Mouse (Mus musculus) urinary bladder, postnatal 10 days (tissue): Measurements from ENCODE around the gene Scube1.

Source experiments
- DNase-seq: peaks from one replicate; pipeline ENCODE4 v3.0.0; 2022; ENCODE audit warnings: low spot score

Gene Scube1

DNA sequence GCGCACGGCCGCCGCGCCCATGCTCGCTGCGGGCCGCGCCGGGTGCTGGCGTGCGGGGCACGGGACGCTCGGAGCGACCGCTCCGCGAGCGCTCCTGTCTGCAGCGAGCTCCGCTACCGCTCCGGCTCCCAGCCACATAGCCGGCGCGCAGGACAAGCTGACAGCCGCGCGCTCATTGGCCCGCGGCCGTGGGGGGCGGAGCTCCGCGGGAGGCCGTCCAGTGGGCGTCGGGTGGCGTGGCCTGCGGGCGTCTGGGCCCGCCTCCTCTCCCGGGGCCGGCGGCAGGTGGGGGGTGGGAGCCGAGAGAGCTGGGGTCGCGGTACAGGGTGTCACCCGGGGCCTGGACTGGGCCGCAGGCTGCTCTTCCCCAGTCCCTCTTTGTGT lies at the start of gene Scube1:
Gene Scube1 (minus strand): TSS at position 136 of the 384 bp plus-strand sequence.
- peak; percentile 41 for DNase-seq

DNA sequence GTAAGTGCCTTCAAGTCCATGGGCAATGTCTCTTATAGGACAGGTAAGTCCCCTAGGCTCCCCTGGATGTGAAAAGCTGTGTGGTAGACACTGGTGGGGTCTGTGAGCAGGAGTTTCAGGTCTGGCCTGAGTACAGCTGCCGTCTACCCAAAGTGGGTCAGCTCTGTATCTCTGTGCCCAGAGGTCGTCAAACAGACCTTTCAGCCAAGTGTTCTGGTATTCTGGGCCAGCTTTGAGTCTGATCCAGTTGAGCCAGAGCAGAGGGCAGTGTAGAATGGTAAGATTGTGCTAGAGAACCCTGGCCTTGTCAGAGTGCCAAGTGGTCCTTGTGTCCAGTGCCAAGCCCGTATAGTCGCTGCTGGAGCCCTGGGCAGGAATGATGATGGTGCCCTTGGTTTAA lies 48.1 kb upstream of the Scube1 start:
- DNase-seq: no peak

DNA sequence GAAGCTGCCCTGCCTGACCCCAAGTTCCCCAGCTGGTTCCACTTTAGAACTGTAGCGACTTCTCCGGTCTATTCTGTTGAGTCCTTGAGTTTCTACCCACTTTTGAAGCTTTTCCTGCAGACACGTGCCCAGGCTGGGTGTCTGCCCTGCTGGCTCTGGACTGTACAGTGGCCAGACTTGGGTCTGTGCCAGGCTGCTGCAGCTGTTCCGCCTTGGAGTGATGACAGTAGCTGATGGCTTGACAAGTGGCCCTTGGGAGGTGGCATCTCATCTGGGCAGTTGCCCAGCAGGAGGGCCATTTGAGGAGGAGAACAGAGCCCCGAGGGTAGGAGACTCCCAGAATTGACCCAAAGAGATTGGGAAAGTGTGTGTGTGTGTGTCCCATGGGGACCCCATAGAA lies 47.6 kb upstream of the Scube1 start:
- no peak for DNase-seq

DNA sequence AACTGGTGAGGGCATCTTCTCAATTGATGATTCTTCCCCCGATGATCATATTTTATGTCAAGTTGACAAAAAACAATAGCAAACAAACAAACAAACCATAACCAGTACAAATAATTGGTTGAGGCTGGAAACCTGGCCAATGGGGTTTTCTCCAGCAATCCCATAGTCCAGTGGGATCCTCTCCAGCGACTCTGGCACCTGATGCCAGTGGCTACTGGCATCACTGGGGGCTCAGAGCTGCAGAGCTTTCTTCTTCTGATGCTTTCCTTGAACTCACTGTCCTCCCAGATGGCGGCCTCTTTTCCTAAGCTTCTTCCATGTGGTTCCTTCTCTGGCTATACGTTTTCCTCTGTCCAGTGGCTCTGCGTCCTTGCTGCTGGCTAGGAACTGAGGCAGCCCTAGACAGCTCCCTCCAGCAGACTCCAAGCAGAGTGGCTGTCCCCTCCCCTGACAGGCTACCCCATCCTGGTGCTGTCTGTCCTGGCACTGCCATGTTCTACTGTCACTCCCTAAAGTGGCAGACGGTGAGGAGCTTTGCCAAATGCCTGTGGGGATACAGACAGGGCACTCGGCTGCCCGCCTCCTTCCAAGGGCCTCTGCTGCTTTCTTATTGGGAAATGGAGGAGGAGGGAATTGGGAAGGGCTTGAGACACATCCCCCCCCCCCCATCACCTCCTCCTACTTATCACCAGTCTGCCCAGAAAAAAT lies 46.7 kb upstream of the Scube1 start:
- DNase-seq: no peak

DNA sequence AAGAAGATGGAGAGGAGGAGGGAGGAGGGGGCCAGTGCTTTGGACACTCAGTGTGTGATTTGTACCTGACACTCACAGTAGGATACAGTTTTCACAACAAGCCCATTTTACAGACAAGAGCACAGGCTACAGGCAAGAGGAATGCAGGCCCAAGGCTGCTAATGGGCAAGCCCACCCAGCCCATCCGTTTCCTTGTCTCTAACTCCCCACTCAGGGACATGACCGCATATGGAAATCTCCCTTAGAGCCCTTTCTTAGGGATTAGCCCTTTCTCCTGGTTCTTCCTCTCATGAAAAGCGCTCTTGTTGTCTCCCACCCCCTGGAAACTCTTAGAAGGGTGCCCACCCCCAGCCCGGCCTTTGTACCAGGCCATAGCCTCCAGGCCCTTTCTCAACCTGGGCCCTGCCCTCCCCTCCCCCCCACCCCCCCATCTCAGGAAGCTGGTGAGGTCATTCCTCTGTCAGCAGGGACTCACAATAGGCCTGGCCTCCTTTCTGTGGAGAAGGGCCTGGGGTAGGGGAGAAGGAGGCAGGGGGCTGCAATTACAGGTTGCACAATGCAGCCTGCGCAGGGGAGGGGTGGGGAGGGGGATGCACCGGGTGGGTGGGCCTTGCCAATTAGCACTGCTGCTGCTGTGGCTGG lies 40.7 kb upstream of the Scube1 start:
- DNase-seq: no peak

DNA sequence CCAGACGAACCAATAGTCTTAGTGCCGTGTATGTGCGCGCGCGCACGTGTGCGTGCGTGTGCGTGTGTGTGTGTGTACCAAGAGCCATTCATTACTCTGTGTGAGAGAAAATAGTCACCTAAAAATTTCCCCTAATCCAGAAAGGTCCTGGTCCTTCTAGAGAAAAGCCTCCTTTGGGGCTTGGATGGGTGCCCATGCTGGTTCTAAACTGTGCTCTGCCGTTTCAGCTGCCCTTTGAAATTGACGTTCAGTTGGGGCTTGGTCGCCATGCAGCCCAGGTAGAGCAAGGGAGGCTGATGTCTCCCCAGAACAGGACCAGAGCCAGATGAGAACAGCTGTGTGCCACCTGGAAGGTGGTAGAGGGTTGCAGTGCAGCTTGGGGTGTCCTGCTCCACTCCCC lies 36.7 kb upstream of the Scube1 start:
- no peak for DNase-seq

DNA sequence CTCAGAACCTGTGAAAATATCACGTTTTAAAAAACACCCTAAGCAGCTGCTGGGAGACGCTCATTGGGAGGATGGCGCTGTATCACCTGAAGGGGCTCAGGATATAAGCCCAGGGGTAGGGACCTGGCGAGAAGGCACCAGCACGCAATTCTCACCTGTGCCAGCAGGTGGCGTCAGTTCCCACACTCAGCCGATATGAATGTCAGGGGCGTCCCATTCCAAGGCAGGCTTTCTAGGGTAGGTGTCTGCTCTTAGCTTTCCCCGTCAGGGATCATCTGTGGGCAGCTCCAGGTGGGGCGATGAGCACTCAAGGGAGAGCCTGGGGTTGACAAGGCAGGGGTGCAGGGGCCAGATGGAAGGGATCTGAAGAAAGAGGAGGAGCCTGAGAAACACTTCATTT lies 35.9 kb upstream of the Scube1 start:
- no peak for DNase-seq

DNA sequence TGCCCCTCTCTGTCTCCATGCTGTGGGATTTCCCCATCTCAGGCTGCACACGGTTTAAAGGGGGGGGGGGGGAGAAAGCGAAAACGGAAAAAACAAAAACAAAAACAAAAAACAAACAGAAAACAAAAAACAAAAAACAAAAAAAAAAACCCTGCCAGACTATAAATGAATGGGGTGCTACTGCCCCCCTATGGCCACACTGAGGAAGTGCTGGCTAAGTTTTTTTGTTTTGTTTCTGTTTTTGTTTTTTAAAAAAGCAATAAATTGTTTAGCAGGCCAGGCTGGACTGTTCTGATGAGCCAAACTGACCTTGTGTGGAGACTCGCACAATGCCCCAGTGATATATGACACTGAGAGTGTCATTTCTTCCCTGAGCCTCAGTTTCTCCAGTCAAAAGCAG lies 34.1 kb upstream of the Scube1 start:
- no peak for DNase-seq

DNA sequence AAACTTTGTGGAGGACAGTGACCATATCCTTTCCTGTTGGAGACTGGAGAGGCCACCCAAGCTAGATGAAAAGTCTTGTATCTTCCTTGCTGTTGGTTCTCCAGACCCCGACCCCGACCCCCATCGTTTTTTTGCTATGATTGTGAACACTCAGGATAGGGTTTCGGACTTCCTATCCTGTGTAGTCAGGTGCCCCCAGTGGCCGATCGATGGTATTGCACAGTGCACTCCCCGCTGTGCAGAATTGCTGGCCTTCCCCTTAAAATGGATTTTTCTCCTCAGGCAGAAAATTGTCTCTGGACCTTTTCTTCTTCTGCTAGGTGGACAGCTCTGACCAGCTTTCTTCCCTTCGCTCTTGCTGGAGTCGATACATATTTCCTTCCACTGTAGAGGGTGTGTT lies 31.9 kb upstream of the Scube1 start:
- DNase-seq: no peak

DNA sequence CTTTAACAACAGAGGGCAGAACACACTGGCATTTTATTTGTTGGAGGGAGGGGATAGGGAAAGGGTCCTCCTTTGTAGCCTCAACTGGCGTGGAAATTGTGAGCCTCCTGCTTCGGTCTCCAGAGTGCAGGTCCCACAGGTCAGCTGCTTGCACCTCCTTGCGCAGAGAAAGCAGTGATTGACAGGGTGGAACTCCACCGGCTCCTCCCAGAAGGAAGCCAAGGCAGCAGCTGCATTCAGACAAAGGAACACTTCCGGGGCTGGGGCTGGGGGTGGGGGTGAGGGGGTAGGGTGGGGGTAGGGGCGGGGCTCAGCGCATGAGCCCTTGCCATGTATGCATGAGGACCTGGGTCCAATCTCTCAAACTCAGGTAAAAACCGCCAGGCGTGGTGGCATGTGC lies 24.6 kb upstream of the Scube1 start:
- no peak for DNase-seq

DNA sequence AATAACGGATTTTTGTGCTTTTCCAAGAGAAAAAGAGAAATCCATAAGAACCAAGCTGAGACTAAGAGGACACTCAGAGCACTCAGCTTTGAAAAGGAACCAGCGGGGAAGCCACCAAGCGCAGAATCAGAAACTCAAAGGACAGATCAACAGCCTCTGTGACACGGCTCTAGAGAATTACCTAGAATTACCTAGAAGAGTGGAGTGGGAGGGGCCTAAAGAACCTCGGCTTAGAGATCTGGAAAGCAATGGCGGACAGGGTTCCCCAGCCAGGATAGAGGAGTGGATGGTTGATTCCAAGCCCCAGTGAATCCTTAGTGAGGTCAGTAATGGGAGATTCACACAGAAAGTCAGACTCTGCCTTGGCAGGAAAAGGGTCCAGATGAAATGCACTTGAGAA lies 24.2 kb upstream of the Scube1 start:
- DNase-seq: no peak

DNA sequence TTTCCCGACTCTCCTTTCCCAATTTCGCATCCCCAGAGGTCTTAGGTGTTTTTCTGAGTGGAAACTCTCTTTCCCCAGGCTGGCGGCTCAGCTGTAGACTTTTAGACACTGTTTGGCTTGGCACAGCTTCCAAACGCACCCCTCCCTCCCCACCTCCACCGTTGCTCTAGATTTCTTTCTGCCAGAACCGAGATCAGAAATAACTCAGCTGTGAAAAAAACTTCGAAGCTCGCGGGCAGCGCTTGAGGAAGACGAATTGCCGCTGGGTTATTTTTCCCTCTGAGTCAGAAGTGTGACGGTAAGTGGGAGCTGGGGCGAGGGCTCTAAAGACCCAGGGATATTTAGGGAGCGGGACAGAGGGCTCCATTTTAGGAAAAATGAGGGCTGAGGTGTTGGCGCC lies 21.5 kb upstream of the Scube1 start:
- no peak for DNase-seq

DNA sequence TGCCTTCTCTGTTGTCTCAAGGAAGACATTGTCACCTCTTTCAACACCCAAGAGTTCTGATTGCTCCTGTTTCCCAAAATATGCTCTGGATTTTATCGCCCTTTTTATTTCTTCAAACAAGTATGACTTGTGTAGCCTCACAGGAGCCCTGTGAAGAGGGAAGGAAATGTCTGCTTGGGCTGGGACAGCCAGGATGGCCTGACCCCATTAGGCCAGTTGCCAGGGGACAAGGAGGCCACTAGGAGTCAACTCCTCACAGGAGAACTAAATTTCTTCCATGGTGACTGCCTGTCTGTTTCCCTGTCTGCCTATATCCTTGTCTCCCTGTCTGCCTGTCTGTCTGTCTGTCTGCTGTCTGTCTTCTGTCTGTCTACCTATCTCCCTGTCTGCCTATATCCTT lies 17.2 kb upstream of the Scube1 start:
- no peak for DNase-seq

DNA sequence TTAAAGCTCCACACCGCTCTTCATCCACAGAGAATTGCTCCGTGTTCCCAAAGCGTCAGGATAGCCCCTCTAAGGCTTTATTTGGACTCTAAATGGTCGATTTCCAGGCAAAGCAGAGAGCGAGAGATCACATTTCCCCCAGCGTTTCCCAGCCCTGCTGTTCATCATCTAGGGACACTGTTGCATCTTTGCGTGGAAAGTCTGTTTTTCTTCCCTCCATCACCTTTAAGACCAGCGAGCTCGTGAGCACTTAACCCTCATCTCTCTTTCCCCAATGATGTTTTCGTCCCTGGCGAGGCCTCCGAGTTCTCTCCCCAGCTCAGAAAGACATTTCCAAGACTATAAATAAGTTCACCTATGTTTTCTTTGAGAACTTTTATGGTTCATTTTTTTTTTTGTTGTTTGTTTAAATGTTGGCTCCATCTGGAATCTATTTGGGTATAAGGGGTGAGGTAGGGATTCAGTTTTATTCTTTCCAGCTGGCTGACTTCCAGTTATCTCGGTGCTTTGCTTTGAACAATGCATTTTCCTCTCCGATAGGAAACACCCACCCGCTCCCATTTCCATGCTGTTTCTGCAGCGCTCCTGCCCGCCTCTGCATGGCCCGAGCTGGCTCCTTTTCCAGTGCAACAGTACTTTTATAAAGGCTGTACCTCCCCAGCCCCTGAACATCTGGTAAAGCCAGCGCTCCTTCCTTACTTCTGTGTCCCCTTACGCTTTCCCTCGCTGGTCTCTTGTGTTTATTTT lies 16.0 kb upstream of the Scube1 start:
- DNase-seq: no peak

DNA sequence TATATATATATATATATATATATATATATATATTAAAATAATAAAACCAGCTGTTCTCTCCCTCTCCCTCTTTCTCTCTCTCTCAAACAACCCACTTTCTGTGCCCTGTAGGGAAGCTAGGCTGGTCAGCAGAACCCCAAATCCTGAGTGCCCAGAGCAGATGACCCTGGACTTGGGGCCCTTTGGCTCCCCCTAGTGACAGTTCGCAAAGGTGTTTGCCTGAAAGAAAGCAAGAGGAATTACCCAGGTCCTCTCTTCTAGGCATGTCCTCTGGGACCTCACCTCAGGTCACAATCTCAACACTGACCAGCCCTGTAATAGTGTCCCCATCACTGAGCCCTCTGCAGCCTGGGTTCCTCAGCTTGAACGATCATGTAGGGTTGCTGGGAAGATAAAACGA lies 2.8 kb upstream of the Scube1 start:
- no peak for DNase-seq

DNA sequence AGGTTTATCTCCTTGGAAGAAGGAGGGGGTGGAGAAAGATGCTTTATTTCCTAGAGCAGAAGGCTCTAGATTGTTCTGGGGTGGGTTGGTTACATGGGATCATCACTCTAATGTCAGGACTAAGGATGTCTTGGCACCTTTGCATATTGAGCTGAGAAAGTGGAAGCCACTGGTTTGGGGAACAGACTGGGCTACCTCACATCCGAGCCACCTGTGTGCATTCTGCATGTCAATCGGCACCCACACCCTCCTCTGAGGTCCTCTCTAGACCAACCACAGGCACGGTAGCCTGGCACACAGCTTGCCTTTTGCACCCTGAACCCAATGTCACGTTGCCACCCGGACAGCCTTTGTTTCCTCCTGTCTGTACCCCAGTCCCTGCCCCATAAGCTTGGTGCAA lies 1.9 kb upstream of the Scube1 start:
- no peak for DNase-seq

DNA sequence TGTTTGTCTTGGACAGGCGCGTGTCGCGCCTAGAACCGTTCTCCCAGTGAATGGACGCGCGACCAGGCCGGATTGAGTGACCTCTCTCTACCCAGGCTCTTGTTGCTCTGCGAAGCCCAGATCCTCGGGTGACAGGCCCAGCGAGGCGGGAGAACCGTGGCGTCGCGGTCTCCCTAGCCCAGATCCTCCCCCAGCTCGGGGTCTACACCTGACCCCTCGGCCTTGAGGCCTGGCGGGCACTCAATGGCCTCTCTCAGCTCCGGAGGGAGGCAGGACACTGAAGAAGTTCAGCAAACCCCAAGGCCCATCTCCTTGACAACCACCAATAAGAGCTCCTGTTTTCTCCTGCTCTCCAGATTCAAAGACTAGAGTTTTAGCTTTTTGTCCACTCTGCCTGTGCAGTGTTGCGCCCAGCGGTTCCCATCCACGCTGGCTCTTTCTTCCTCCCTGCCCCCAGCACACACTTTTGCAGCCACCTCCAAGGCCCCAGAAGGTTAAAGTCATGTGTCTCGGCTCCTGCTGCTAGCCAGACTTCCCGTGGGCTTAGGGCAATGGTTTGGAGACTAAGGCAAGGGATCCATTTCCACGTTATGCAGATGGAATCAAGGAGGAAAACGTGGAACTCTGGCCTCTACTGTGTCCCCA lies 857 bp upstream of the Scube1 start:
- no peak for DNase-seq

DNA sequence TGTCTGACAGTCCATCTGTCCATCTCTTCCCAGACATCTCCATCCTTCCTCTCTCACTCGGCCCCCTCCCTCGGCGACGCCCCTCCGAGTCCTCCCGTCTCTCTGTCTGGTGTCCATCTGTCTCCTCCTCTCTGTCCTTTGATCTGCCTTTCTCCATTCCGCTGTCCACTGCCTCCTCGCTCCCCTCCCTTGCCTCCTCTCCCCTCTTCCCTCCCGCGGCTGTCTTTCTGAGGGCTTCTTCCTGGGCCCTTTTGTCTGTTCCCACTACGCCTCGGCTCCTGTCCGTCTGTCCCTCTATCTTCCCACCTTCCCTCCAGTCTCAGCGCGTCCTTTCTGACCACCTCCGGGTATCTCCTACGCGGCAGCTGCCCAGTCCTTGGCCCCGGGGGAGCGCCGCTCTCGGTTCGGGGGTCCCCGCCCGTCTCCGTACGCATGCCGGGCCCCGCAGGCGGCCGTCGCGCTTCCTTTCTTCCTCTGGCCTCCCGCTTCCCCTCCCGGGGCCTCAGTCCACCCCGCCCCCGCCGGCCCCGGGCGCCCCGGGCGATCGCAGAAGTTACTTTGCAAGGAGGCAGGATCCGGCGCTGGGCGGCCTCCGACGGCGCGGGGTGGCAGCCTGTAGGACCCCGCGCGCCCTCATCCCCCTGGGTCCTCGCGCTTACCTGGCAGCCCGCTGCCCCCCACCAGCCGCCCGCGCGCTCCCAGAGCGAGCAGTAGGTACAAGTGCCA lies 498 bp downstream of the Scube1 start:
- no peak for DNase-seq

DNA sequence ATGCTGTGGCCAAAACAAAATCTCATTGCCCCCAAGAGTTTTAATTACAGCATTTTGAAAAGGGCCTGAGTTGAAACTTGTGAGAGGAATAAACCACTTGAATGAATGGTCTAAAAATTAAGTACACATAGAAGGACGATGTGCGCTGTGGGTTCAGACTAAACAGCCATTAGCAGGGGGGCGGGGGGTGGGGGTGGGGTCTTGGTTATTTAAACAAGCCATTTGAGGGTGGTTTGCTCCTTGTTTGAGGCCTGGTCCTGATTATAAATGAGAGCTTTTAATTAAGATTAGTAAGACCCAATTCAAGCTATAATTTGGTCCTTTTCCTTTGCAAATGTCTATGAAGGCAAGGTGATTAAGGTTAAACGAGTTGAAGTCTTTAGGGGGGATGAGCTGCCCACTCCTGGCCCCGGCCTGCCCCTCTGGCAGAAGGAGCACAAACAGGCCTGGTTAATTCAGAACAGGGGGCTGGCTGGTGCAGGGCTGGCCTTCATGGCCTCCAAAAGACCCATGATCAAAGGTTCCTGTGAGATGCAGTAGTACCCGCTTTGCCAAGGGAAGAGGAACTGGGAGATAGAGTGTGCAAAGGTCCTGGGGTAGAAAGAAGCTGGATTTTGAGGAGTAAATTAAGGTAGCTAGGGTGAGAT lies 9.1 kb downstream of the Scube1 start:
- no peak for DNase-seq

DNA sequence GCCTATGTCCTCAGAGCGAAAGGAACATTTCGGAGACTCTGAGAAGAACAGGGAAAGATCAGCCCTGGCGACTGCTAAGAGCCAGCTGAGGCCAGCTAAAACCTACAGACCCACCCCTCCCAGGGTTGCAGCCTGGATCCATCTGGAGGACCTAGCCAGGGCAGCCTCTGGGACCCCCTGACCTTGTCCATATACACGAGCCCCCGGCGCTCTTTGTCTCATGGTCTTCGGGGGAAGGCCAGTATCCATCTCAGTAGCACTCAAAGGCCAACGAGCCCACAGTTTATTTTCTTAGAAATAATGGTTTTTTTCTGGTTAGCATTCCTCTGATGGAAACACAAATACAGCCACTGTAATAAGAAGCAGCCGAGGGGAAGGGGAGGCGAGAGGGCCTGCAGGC lies 12.0 kb downstream of the Scube1 start:
- DNase-seq: no peak

DNA sequence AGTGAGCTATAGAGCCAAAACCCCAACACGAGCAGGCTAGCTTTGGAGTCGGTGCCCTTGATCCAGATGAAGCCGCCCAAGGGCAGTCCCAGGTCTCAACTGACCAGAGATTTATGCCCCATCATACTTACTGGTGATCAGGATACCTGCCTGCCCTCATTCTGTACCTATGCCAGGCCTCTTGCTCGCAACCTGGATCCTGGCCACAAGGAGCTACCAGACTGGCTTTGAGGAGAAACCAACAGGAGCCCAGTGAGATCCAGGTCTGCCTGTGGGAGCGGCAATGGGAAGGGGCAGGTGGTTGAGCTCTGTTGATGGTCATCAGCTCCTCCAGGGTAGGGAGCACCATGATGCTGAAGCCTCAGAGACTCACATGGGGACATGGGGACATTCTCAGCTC lies 12.5 kb downstream of the Scube1 start:
- no peak for DNase-seq
